Mouse (Mus musculus) heart, embryonic 13.5 days (tissue): ENCODE measurements around the gene Gm29609. TPM values are rescaled to one million over a fixed set of nuclear protein-coding genes. Genes with fewer than 3 reads are reported as not detected.

Source experiments
- ATAC-seq: fragments of 200-750 bp; cut with Nextera tagmentation; 2 replicates; pipeline ENCODE4 v1.8.0; 2017; ENCODE audit warnings: moderate TSS enrichment; ENCODE audit not compliant: insufficient number of reproducible peaks, low FRiP score, low TSS enrichment; ENCODE audit errors: extremely low read depth
- H3K27ac ChIP-seq: fragments of 300-500 bp; sonication (generic); replicated peaks from 2 replicates; pipeline ENCODE4 v1.5.1; 2015; ENCODE audit warnings: moderate library complexity, mild to moderate bottlenecking, inconsistent platforms
- H3K27me3 ChIP-seq: fragments of 300-500 bp; sonication (generic); replicated peaks from 2 replicates; pipeline ENCODE4 v1.6.1; 2015; ENCODE audit warnings: mild to moderate bottlenecking, inconsistent platforms
- H3K36me3 ChIP-seq: fragments of 300-500 bp; sonication (generic); 2 replicates; pipeline ENCODE4 v1.6.1; 2015; ENCODE audit warnings: mild to moderate bottlenecking, inconsistent platforms
- H3K4me1 ChIP-seq: fragments of 300-500 bp; sonication (generic); 2 replicates; pipeline ENCODE4 v1.6.1; 2015; ENCODE audit warnings: inconsistent platforms
- H3K4me2 ChIP-seq: fragments of 300-500 bp; sonication (generic); 2 replicates; pipeline ENCODE4 v1.6.1; 2015; ENCODE audit warnings: inconsistent platforms, mild to moderate bottlenecking, moderate library complexity
- H3K4me3 ChIP-seq: fragments of 300-500 bp; sonication (generic); 2 replicates; pipeline ENCODE4 v1.5.1; 2015; ENCODE audit warnings: moderate library complexity, mild to moderate bottlenecking, inconsistent platforms
- H3K9ac ChIP-seq: fragments of 300-500 bp; sonication (generic); 2 replicates; pipeline ENCODE4 v1.6.1; 2015; ENCODE audit warnings: inconsistent platforms, mild to moderate bottlenecking, moderate library complexity
- H3K9me3 ChIP-seq: fragments of 300-500 bp; sonication (generic); 2 replicates; pipeline ENCODE4 v1.6.1; 2016; ENCODE audit warnings: inconsistent platforms
- WGBS: fragments of 180-500 bp; shearing (Covaris S2); methylation state at CpG from one replicate; pipeline ENCODE4 v1.1.7; 2015; ENCODE audit warnings: mixed read lengths; 5-methylcytosine and 5-hydroxymethylcytosine counted together
- polyA plus RNA-seq: library from polyadenylated mRNA; unstranded; fragments of >200 nt; fragmentation: Nextera tagmentation; extraction: Ambion mirVana; gene quantifications from 2 replicates; pipeline ENCODE4 v1.2.1, GENCODE M21; 2015

Gene Gm29609
- polyA plus RNA-seq, 1 experiment from 2014 or later: 2.6 TPM

- ATAC-seq: no peak
- H3K9me3 ChIP-seq: peaks cover 4% of the 10 kb centered on the region
- H3K4me1 ChIP-seq: peaks cover 24% of the 10 kb centered on the region
- peaks cover 73% of the 10 kb centered on the region for H3K36me3 ChIP-seq
- no peaks in the 10 kb centered on the region for H3K27me3 ChIP-seq
- H3K4me2 ChIP-seq: no peak overlapping the region
- 87% methylated on average over 6 of the region's 6 CpGs for WGBS
- no peak overlapping the region for H3K4me3 ChIP-seq
- H3K9ac ChIP-seq: no peak overlapping the region
- no peak overlapping the region for H3K27ac ChIP-seq
Measured at GRCm38 (mm10) chr5:31204421-31204820, 24.7 kb upstream of the Gm29609 start.

GRCm38 (mm10) chr5:31203866-31204265, 24.2 kb upstream of the Gm29609 start:
- Histone ChIP-seq H3K27me3 (no peaks in the 10 kb centered on the region), H3K36me3 (peaks cover 78% of the 10 kb centered on the region), H3K4me3 (no peak overlapping the region), H3K4me1 (peaks cover 24% of the 10 kb centered on the region), H3K9ac (no peak overlapping the region), H3K9me3 (peaks cover 4% of the 10 kb centered on the region), H3K27ac (no peak overlapping the region), H3K4me2 (no peak overlapping the region)
- no peak for ATAC-seq
- 85% methylated on average over 2 of the region's 2 CpGs for WGBS

- peak overlapping the region; percentile 84; the same call in 1 of the 2 replicates for H3K9ac ChIP-seq
- H3K27ac ChIP-seq: peak overlapping the region; percentile 83
- H3K4me1 ChIP-seq: peaks cover 24% of the 10 kb centered on the region
- no peaks in the 10 kb centered on the region for H3K27me3 ChIP-seq
- peak overlapping the region; percentile 94 for H3K4me2 ChIP-seq
- ATAC-seq: no peak
- WGBS: 81% methylated on average over 7 of the region's 7 CpGs
- H3K36me3 ChIP-seq: peaks cover 82% of the 10 kb centered on the region
- peak overlapping the region; percentile 77 for H3K4me3 ChIP-seq
- H3K9me3 ChIP-seq: peaks cover 4% of the 10 kb centered on the region
Measured at GRCm38 (mm10) chr5:31202933-31203332, 23.2 kb upstream of the Gm29609 start.

- Histone ChIP-seq H3K4me3 (peak within 1 kb of the TSS; percentile 77), H3K36me3 (peaks cover 82% of the 10 kb centered on the region), H3K4me2 (peak within 1 kb of the TSS; percentile 94), H3K9ac (peak within 1 kb of the TSS; percentile 90), H3K9me3 (peaks cover 4% of the 10 kb centered on the region), H3K27ac (peak within 1 kb of the TSS; percentile 83), H3K4me1 (peaks cover 24% of the 10 kb centered on the region), H3K27me3 (no peaks in the 10 kb centered on the region)
- WGBS: under 1% methylated on average over 53 of the region's 53 CpGs
- peak; percentile 91 for ATAC-seq
Measured at GRCm38 (mm10) chr5:31201742-31202590, 22.3 kb upstream of the Gm29609 start, which contains the start of gene Zfp513. Gene Zfp513, minus strand, starts transcription at chr5:31202303.

- Histone ChIP-seq H3K27me3 (no peaks in the 10 kb centered on the region), H3K4me3 (peak overlapping the region; percentile 77), H3K4me2 (peak overlapping the region; percentile 94), H3K9me3 (peaks cover 4% of the 10 kb centered on the region), H3K4me1 (peaks cover 24% of the 10 kb centered on the region), H3K27ac (peak overlapping the region; percentile 79), H3K9ac (peak overlapping the region; percentile 90), H3K36me3 (peaks cover 84% of the 10 kb centered on the region)
- ATAC-seq: no peak
- WGBS: 14% methylated on average over 13 of the region's 13 CpGs
Measured at GRCm38 (mm10) chr5:31201042-31201741, 21.5 kb upstream of the Gm29609 start.

GRCm38 (mm10) chr5:31200327-31200768, 20.6 kb upstream of the Gm29609 start:
- Histone ChIP-seq H3K4me3 (peak overlapping the region; percentile 77; the same call in 1 of the 2 replicates), H3K9me3 (peaks cover 4% of the 10 kb centered on the region), H3K27ac (no peak overlapping the region), H3K4me2 (peak overlapping the region; percentile 94), H3K9ac (peak overlapping the region; percentile 90), H3K4me1 (peaks cover 24% of the 10 kb centered on the region), H3K27me3 (no peaks in the 10 kb centered on the region), H3K36me3 (peaks cover 84% of the 10 kb centered on the region)
- 88% methylated on average over 27 of the region's 27 CpGs for WGBS
- no peak for ATAC-seq

GRCm38 (mm10) chr5:31199893-31200292, 20.2 kb upstream of the Gm29609 start:
- Histone ChIP-seq H3K4me1 (peaks cover 24% of the 10 kb centered on the region), H3K27me3 (no peaks in the 10 kb centered on the region), H3K4me2 (no peak overlapping the region), H3K9ac (no peak overlapping the region), H3K9me3 (peaks cover 4% of the 10 kb centered on the region), H3K4me3 (0 out of 2 replicates have a peak overlapping the region, but pooled peaks have one; percentile 77), H3K36me3 (peaks cover 84% of the 10 kb centered on the region), H3K27ac (no peak overlapping the region)
- ATAC-seq: no peak
- 85% methylated on average over 9 of the region's 9 CpGs for WGBS

- peaks cover 84% of the 10 kb centered on the region for H3K36me3 ChIP-seq
- no peak overlapping the region for H3K9ac ChIP-seq
- H3K4me3 ChIP-seq: no peak overlapping the region
- WGBS: 88% methylated on average over 19 of the region's 19 CpGs
- peaks cover 4% of the 10 kb centered on the region for H3K9me3 ChIP-seq
- H3K27me3 ChIP-seq: no peaks in the 10 kb centered on the region
- H3K27ac ChIP-seq: no peak overlapping the region
- no peak overlapping the region for H3K4me2 ChIP-seq
- peaks cover 28% of the 10 kb centered on the region for H3K4me1 ChIP-seq
- ATAC-seq: no peak
Measured at GRCm38 (mm10) chr5:31199321-31199892, 19.7 kb upstream of the Gm29609 start.

- WGBS: 79% methylated on average over 5 of the region's 5 CpGs
- Histone ChIP-seq H3K4me1 (peaks cover 34% of the 10 kb centered on the region), H3K36me3 (peaks cover 79% of the 10 kb centered on the region), H3K4me3 (no peak overlapping the region), H3K9ac (no peak overlapping the region), H3K4me2 (no peak overlapping the region), H3K27ac (no peak overlapping the region), H3K9me3 (peaks cover 4% of the 10 kb centered on the region), H3K27me3 (no peaks in the 10 kb centered on the region)
- no peak for ATAC-seq
Measured at GRCm38 (mm10) chr5:31198616-31199320, 19.1 kb upstream of the Gm29609 start.

GRCm38 (mm10) chr5:31198170-31198569, 18.5 kb upstream of the Gm29609 start:
- WGBS: 76% methylated on average over 9 of the region's 9 CpGs
- ATAC-seq: no peak
- H3K9me3 ChIP-seq: peaks cover 4% of the 10 kb centered on the region
- H3K4me1 ChIP-seq: peaks cover 34% of the 10 kb centered on the region
- no peak overlapping the region for H3K4me3 ChIP-seq
- H3K27ac ChIP-seq: 0 out of 2 replicates have a peak overlapping the region, but pooled peaks have one; percentile 15
- H3K4me2 ChIP-seq: no peak overlapping the region
- H3K27me3 ChIP-seq: no peaks in the 10 kb centered on the region
- peaks cover 73% of the 10 kb centered on the region for H3K36me3 ChIP-seq
- no peak overlapping the region for H3K9ac ChIP-seq
